Mouse (Mus musculus) layer of hippocampus, adult 18-20 months (tissue): ENCODE data around the gene Wdr45. TPM values are rescaled to one million over a fixed set of nuclear protein-coding genes. Genes with fewer than 3 reads are reported as not detected.
"Not testable (repeated sequence)": the region's sequence is repeated elsewhere in the genome, so short reads cannot be mapped to it uniquely, and the experiment has no call there.

Source experiments
- DNase-seq, 2 experiments: peaks; one replicate each; pipeline ENCODE4 v3.0.0; 2022; ENCODE audit warnings: low spot score in 2 of 2
- long read RNA-seq: library from polyadenylated mRNA; stranded (forward); transcript quantifications from one replicate; pipeline ENCODE4 v2.0.0, GENCODE M21; 2021
- total RNA-seq, 2 experiments: library from RNA; stranded (reverse); gene quantifications; 2 replicates each; pipeline ENCODE4 v1.2.3; 2021

The Wdr45 gene
- 10 to 100 TPM; 61.6 to 67.4 TPM for total RNA-seq
- long read RNA-seq, transcript Wdr45-201 (11 exons, 1,609 nt): major isoform, 11 of 17 reads
- long read RNA-seq, partial matches to known transcripts: 1 of 17 reads
- long read RNA-seq, other reads (novel, unspliced or antisense): 5 of 17 reads

- DNase-seq: peak; percentile 90 to 96
Measured at GRCm38 (mm10) chrX:7714135-7714899, at the start of gene Wdr45. TSS of gene Wdr45 (plus strand) at chrX:7714333.

GRCm38 (mm10) chrX:7664791-7665190, 49.3 kb upstream of the Wdr45 start:
- DNase-seq: no peak

- DNase-seq: no peak
Measured at GRCm38 (mm10) chrX:7665739-7666502, 48.2 kb upstream of the Wdr45 start.

- no peak for DNase-seq
Measured at GRCm38 (mm10) chrX:7670390-7670881, 43.7 kb upstream of the Wdr45 start.

GRCm38 (mm10) chrX:7670921-7671623, 43.1 kb upstream of the Wdr45 start, which contains the start of gene Plp2:
TSS of gene Plp2 (minus strand) at chrX:7671390.
- DNase-seq: no peak

- no peak for DNase-seq
Measured at GRCm38 (mm10) chrX:7672739-7673138, 41.4 kb upstream of the Wdr45 start.

GRCm38 (mm10) chrX:7673578-7674281, 40.4 kb upstream of the Wdr45 start:
- DNase-seq: no peak

GRCm38 (mm10) chrX:7674284-7675000, 39.7 kb upstream of the Wdr45 start:
- no peak for DNase-seq

- no peak for DNase-seq
Measured at GRCm38 (mm10) chrX:7675001-7675380, 39.1 kb upstream of the Wdr45 start.

GRCm38 (mm10) chrX:7678986-7679385, 35.1 kb upstream of the Wdr45 start:
- no peak for DNase-seq

GRCm38 (mm10) chrX:7679405-7680056, 34.6 kb upstream of the Wdr45 start:
- peak; percentile 73 to 87 for DNase-seq

- DNase-seq: no peak
Measured at GRCm38 (mm10) chrX:7680057-7680412, 34.1 kb upstream of the Wdr45 start.

- no peak for DNase-seq
Measured at GRCm38 (mm10) chrX:7680864-7681263, 33.3 kb upstream of the Wdr45 start, which contains the start of gene Magix. TSS of gene Magix (minus strand) at chrX:7681251.

- no peak for DNase-seq
Measured at GRCm38 (mm10) chrX:7688321-7688720, 25.8 kb upstream of the Wdr45 start.

- DNase-seq: no peak
Measured at GRCm38 (mm10) chrX:7690486-7690885, 23.6 kb upstream of the Wdr45 start.

GRCm38 (mm10) chrX:7692862-7693261, 21.3 kb upstream of the Wdr45 start:
- peak in 1 of 2 experiments; percentile 27 for DNase-seq

- no peak for DNase-seq
Measured at GRCm38 (mm10) chrX:7696520-7696919, 17.6 kb upstream of the Wdr45 start.

GRCm38 (mm10) chrX:7696954-7697381, 17.2 kb upstream of the Wdr45 start, which contains the start of gene Gpkow:
TSS of gene Gpkow (plus strand) at chrX:7697131.
- DNase-seq: peak; percentile 83 to 91

- DNase-seq: not testable (repeated sequence)
Measured at GRCm38 (mm10) chrX:7713764-7714134, 384 bp upstream of the Wdr45 start.
